Mouse (Mus musculus) lung, postnatal 25 days (tissue): ENCODE results near the gene Clvs2.

ENCODE experiments used
- DNase-seq: peaks from one replicate; pipeline ENCODE4 v3.0.0; 2022; ENCODE audit warnings: low spot score

The Clvs2 gene

GRCm38 (mm10) chr10:33624131-33624879, at the start of gene Clvs2:
Gene Clvs2 (minus strand): TSS chr10:33624769.
- DNase-seq, result no peak

GRCm38 (mm10) chr10:33653142-33653541, 28.6 kb upstream of the Clvs2 start:
- DNase-seq, result no peak

GRCm38 (mm10) chr10:33623577-33623991, 985 bp downstream of the Clvs2 start:
- no peak for DNase-seq

GRCm38 (mm10) chr10:33622700-33623099, 1.9 kb downstream of the Clvs2 start:
- no peak for DNase-seq

GRCm38 (mm10) chr10:33616207-33616606, 8.4 kb downstream of the Clvs2 start:
- no peak for DNase-seq

GRCm38 (mm10) chr10:33613197-33613596, 11.4 kb downstream of the Clvs2 start:
- no peak for DNase-seq

GRCm38 (mm10) chr10:33592732-33593131, 31.8 kb downstream of the Clvs2 start:
- no peak for DNase-seq

GRCm38 (mm10) chr10:33588800-33589199, 35.8 kb downstream of the Clvs2 start:
- no peak for DNase-seq

- DNase-seq, result no peak
These were observed 37.5 kb downstream of the Clvs2 start for GRCm38 (mm10) chr10:33587118-33587517.

GRCm38 (mm10) chr10:33558081-33558480, 66.5 kb downstream of the Clvs2 start:
- DNase-seq, result no peak

- no peak for DNase-seq
These were observed 84.2 kb downstream of the Clvs2 start for GRCm38 (mm10) chr10:33540331-33540730.
